Mouse (Mus musculus) liver, embryonic 13.5 days (tissue): ENCODE results near the gene Nudcd3. TPM values are rescaled to one million over a fixed set of nuclear protein-coding genes. Genes with fewer than 3 reads are reported as not detected.

Source experiments
- ATAC-seq: fragments of 200-750 bp; cut with Nextera tagmentation; 2 replicates; pipeline ENCODE4 v1.8.0; 2017; ENCODE audit warnings: low read depth, mild to moderate bottlenecking, moderate number of reproducible peaks, moderate library complexity
- DNase-seq: peaks from one replicate; pipeline ENCODE4 v3.0.0; 2022
- H3K27ac ChIP-seq: fragments of 300-500 bp; sonication (generic); 2 replicates; pipeline ENCODE4 v1.5.1; 2015; ENCODE audit warnings: moderate library complexity, mild to moderate bottlenecking, inconsistent platforms
- H3K27me3 ChIP-seq: fragments of 300-500 bp; sonication (generic); 2 replicates; pipeline ENCODE4 v1.6.1; 2015; ENCODE audit warnings: mild to moderate bottlenecking, inconsistent platforms
- H3K36me3 ChIP-seq: fragments of 300-500 bp; sonication (generic); 2 replicates; pipeline ENCODE4 v1.6.1; 2015; ENCODE audit warnings: mild to moderate bottlenecking, inconsistent platforms
- H3K4me1 ChIP-seq: fragments of 300-500 bp; sonication (generic); replicated peaks from 2 replicates; pipeline ENCODE4 v1.6.1; 2015; ENCODE audit warnings: inconsistent platforms
- H3K4me2 ChIP-seq: fragments of 300-500 bp; sonication (generic); 2 replicates; pipeline ENCODE4 v1.6.1; 2015; ENCODE audit warnings: inconsistent platforms, mild to moderate bottlenecking, moderate library complexity
- H3K4me3 ChIP-seq: fragments of 300-500 bp; sonication (generic); replicated peaks from 2 replicates; pipeline ENCODE4 v1.5.1; 2015; ENCODE audit warnings: mild to moderate bottlenecking, inconsistent platforms
- H3K9ac ChIP-seq: fragments of 300-500 bp; sonication (generic); 2 replicates; pipeline ENCODE4 v1.6.1; 2015; ENCODE audit warnings: mild to moderate bottlenecking, inconsistent platforms
- H3K9me3 ChIP-seq: fragments of 300-500 bp; sonication (generic); replicated peaks from 2 replicates; pipeline ENCODE4 v1.6.1; 2016; ENCODE audit warnings: inconsistent platforms
- WGBS: fragments of 180-500 bp; shearing (Covaris S2); methylation state at CpG from one replicate; pipeline ENCODE4 v1.1.7; 2015; ENCODE audit not compliant: insufficient replicate concordance; 5-methylcytosine and 5-hydroxymethylcytosine counted together
- polyA plus RNA-seq: library from polyadenylated mRNA; unstranded; fragments of >200 nt; fragmentation: Nextera tagmentation; extraction: Ambion mirVana; gene quantifications from 2 replicates; pipeline ENCODE4 v1.2.1, GENCODE M21; 2015

The Nudcd3 gene
- polyA plus RNA-seq, 1 experiment from 2014 or later = 15.9 TPM

DNA sequence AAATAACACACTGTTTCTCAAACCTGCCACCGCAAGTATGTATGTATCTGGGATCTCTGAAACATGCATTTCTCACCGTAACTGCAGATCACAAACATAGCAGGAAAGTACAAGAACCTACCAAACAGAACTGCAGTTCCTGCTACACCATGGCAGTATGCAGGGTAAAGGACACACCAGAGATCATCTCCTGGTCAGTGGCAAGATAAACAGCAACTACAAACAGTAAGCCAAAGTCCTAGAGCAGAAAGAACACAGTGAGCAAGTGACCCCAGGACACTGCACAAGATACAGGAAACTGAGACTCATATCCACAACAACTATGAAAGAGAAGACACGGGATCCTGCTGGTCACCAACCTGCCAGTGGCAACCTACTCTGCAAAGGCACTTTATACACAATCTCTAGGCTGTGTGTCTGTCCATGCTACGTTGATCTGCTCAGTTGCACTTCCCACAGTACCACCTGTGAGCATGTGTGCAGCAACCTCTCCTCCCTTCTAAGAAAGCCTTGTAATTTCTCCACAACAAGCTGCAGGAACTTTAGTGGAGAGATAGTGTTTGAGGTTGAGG is 40.4 kb downstream of the Nudcd3 start:
- DNase-seq = no peak
- Histone ChIP-seq H3K9me3 (no peaks in the 10 kb centered on the region), H3K27ac (peak overlapping the region; percentile 29; the same call in 1 of the 2 replicates), H3K4me3 (no peak overlapping the region), H3K4me1 (peaks cover 41% of the 10 kb centered on the region), H3K36me3 (no peaks in the 10 kb centered on the region), H3K9ac (no peak overlapping the region), H3K4me2 (no peak overlapping the region), H3K27me3 (no peaks in the 10 kb centered on the region)
- peak; percentile 53; the same call in 1 of the 2 replicates for ATAC-seq
- WGBS = 64% methylated on average over 4 of the region's 4 CpGs

DNA sequence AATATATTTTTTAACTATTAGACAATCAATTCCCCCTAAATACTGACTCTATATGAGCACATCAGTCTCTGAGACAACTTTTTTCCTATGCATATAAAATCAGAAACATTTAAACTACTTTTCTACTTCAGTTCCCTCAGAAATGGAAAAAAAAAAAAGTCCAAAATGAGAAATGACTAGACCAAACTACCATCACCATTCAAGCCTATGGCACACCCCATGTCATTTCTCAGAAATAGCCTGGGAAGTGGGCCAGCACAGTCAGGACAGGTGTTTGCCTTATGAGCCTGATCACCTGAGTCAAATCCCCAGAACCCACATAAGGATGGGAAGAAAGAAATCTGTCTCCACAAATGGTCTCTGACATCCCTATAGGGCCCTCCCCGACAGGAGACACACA is 41.7 kb downstream of the Nudcd3 start:
- H3K27ac ChIP-seq = no peak overlapping the region
- no peak overlapping the region for H3K4me2 ChIP-seq
- 71% methylated on average over 1 of the region's 1 CpGs for WGBS
- no peaks in the 10 kb centered on the region for H3K36me3 ChIP-seq
- H3K9me3 ChIP-seq = no peaks in the 10 kb centered on the region
- no peaks in the 10 kb centered on the region for H3K27me3 ChIP-seq
- no peak overlapping the region for H3K9ac ChIP-seq
- DNase-seq (no peak), ATAC-seq (no peak)
- H3K4me3 ChIP-seq = no peak overlapping the region
- peaks cover 47% of the 10 kb centered on the region for H3K4me1 ChIP-seq

DNA sequence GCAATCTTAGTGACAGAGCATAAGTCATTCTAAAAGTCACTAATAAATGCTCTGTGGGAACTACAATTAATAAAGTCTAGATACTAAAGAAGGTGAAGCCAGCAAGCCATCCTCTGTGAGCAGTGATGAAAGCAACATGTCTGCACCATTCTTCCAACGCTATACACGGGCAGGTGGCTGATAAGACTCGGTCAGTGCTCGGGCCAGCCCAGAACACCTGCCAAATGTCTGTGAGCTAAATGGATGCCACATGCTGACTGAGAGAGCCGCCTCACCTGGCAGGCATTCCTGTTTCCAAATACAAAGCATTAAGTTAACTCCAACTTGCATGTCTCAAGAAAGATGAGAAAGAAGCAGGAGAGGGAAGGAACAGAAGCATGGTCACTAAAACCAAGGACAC is 43.1 kb downstream of the Nudcd3 start:
- DNase-seq = no peak
- no peaks in the 10 kb centered on the region for H3K27me3 ChIP-seq
- no peak for ATAC-seq
- no peak overlapping the region for H3K9ac ChIP-seq
- H3K9me3 ChIP-seq = no peaks in the 10 kb centered on the region
- WGBS = 71% methylated on average over 5 of the region's 5 CpGs
- no peaks in the 10 kb centered on the region for H3K36me3 ChIP-seq
- H3K4me1 ChIP-seq = peaks cover 44% of the 10 kb centered on the region
- H3K4me2 ChIP-seq = no peak overlapping the region
- no peak overlapping the region for H3K27ac ChIP-seq
- no peak overlapping the region for H3K4me3 ChIP-seq

DNA sequence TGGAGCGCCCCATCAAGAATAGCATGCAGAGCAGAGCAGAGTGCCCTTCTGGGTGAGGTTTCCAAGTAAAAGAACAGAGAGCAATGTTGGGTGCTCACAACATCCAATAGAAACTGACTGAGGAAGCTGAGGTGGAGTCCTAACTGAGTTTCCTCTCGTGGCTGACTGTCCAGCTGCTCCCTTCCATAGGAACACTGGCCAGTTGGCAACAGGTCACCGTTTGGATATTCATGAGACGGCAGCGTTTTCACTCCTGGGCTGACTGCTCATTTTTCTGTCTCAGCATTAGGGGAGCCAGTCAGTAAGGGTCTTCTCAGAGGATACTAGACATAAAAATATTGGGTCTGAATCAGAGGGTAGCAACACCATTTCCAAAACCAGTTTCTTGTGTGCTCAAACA is 43.6 kb downstream of the Nudcd3 start:
- Histone ChIP-seq H3K9me3 (no peaks in the 10 kb centered on the region), H3K4me1 (peaks cover 40% of the 10 kb centered on the region), H3K36me3 (no peaks in the 10 kb centered on the region), H3K27ac (no peak overlapping the region), H3K9ac (no peak overlapping the region), H3K27me3 (no peaks in the 10 kb centered on the region), H3K4me3 (no peak overlapping the region), H3K4me2 (no peak overlapping the region)
- DNase-seq (no peak), ATAC-seq (no peak)
- 76% methylated on average over 5 of the region's 5 CpGs for WGBS

DNA sequence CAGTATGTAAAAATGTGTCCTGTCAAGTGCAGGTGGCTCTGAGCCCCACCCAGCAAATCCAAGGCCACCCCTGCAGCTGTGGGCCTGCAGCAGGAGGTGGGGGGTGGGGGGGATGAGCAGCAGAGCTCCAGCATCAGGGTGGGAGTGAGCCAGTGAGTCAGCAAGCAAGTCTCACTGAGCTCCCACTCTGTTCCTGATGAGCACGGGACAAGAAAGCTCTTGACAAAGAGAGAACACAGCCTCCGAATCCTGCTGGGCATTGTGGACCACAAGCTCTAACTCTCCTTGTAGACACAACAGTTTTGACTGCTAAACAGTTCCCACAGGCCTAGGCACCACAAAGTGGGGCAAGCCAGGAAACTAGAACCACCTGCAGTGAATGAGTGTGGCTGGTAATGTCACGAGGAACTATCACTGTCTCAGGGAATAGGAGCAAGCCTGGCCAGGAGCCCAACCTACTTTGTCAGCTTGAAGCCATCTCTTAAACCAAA is 46.0 kb downstream of the Nudcd3 start:
- peaks cover 14% of the 10 kb centered on the region for H3K36me3 ChIP-seq
- WGBS = 55% methylated on average over 3 of the region's 3 CpGs
- no peak overlapping the region for H3K4me3 ChIP-seq
- DNase-seq (no peak), ATAC-seq (no peak)
- no peaks in the 10 kb centered on the region for H3K27me3 ChIP-seq
- peaks cover 25% of the 10 kb centered on the region for H3K4me1 ChIP-seq
- H3K4me2 ChIP-seq = no peak overlapping the region
- no peak overlapping the region for H3K27ac ChIP-seq
- H3K9ac ChIP-seq = no peak overlapping the region
- no peaks in the 10 kb centered on the region for H3K9me3 ChIP-seq

DNA sequence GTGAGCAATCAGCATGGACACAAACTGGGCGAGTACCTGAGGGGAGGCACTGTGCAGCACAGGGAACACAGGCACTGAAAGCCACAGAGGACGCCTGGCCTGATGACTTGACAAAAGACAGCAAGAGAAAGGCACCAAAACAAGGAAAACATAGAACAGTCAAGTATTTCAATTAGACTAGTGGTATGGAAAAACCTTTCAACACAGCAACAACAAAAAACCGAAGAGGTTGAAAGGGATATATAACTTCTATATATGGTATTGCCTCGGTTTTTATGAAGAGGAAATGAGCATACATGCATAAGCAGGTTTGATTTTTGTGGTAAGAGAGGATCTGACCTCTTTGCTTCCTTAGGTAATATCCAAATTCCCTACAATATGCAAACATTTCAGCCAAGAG is 47.4 kb downstream of the Nudcd3 start:
- Histone ChIP-seq H3K9ac (no peak overlapping the region), H3K4me2 (no peak overlapping the region), H3K4me1 (peaks cover 18% of the 10 kb centered on the region), H3K27ac (no peak overlapping the region), H3K9me3 (no peaks in the 10 kb centered on the region), H3K4me3 (no peak overlapping the region), H3K36me3 (peaks cover 23% of the 10 kb centered on the region), H3K27me3 (no peaks in the 10 kb centered on the region)
- ATAC-seq (no peak), DNase-seq (no peak)
- 59% methylated on average over 4 of the region's 4 CpGs for WGBS

DNA sequence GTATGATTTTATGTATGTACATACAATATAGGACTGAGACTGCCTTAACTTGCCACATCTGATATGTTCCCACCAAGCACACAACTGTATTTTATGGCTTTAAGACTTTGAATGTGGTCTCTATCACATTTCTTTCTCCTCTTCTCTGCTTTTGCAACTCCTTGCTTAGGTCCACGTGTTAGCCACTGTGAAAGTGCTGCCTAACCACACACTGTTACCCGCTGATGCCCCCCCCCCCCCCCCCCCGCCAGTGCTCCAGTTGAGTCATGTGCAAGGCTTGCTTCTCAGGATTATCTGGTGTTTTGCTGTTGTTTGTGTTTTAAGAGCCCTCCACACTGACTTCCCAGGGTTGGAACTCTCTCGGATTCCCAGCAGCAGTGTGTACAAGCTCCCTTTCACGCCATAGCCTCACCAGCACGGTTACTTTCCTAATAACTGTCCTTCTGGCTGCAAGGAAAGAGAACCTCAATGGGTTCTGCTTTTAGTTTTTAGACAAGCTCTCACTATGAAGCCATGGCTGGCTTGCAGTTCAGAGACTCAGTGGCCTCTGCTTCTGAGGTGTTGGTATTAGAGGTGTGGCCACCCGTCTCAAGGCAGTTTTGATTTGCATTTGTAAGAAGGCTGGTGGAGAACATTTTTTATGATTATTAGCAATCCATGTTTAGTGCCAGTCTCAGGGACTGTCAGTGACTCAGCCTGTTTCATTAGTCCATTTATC is 61.8 kb downstream of the Nudcd3 start:
- WGBS = 69% methylated on average over 6 of the region's 7 CpGs
- Histone ChIP-seq H3K4me3 (no peak overlapping the region), H3K9ac (no peak overlapping the region), H3K36me3 (peaks cover 13% of the 10 kb centered on the region), H3K27ac (no peak overlapping the region), H3K9me3 (no peaks in the 10 kb centered on the region), H3K27me3 (no peaks in the 10 kb centered on the region), H3K4me1 (no peaks in the 10 kb centered on the region), H3K4me2 (no peak overlapping the region)
- ATAC-seq (no peak), DNase-seq (no peak)

DNA sequence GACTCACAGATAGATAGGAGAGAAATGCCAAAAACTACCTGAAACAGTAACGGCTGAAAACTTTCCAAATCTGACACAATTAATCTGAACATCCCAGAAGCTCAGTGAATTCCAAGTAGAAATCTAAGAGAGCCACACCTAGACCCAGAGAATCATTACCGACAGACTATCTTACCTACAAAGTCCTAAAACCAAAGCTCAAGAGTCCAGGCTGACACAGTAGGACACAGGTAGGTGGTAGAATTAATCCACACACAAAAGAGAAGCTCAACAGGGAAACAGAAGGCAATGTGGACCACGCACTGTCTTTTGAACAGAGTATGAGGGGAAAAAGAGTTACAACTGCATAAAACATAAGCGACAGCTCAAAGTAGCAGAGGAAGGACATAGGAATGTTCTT is 67.3 kb downstream of the Nudcd3 start:
- no peaks in the 10 kb centered on the region for H3K9me3 ChIP-seq
- no peak overlapping the region for H3K27ac ChIP-seq
- H3K9ac ChIP-seq = no peak overlapping the region
- H3K27me3 ChIP-seq = no peaks in the 10 kb centered on the region
- DNase-seq (no peak), ATAC-seq (no peak)
- H3K36me3 ChIP-seq = no peaks in the 10 kb centered on the region
- no peaks in the 10 kb centered on the region for H3K4me1 ChIP-seq
- WGBS = 79% methylated on average over 4 of the region's 4 CpGs
- no peak overlapping the region for H3K4me3 ChIP-seq
- no peak overlapping the region for H3K4me2 ChIP-seq

DNA sequence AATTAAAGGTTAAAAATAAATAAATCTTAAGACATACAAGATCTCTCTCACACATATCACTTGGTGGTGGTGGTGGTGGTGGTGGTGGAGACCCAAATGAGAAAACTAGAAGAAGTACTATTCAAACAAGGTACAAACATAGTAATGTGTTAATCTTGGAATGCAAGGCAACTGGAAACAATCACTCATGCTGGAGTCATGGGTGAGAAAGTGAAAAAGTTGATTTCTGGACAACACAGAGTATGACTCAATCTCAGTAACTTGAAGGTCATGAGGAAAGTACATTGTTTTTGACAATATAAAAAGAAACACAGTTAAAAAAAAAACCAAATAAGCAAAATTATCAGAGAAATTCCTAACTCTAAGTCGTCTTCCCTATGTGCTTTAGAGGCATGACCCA is 69.6 kb downstream of the Nudcd3 start:
- Histone ChIP-seq H3K9ac (no peak overlapping the region), H3K36me3 (no peaks in the 10 kb centered on the region), H3K27me3 (no peaks in the 10 kb centered on the region), H3K27ac (no peak overlapping the region), H3K9me3 (no peaks in the 10 kb centered on the region), H3K4me1 (no peaks in the 10 kb centered on the region), H3K4me2 (no peak overlapping the region), H3K4me3 (no peak overlapping the region)
- ATAC-seq (no peak), DNase-seq (no peak)
- 58% methylated on average over 1 of the region's 1 CpGs for WGBS

DNA sequence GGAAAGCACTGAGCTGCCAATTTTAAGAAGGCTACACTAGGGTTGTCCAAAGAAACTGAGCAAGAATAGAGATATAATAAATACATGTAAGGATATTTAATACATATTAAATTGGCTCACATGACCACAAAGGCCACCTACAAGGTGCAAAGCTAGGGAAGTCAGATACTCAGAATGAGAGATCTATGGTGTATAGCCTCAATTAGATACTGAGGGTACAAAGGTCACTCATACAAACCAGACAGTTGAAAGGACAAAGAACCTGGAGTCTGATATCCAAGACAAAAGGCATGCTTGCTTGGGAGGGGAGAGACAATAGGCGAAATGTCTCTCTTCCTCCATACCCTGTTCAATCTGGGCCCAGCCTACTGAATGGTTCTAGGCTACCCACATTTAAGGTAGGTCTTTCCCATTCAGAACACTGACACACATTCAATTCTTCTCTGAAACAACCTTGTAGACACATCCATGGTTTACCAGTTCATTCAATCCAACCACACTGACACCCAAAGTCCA is 76.6 kb downstream of the Nudcd3 start:
- no peak for DNase-seq
- no peak overlapping the region for H3K4me3 ChIP-seq
- no peak overlapping the region for H3K4me2 ChIP-seq
- no peaks in the 10 kb centered on the region for H3K27me3 ChIP-seq
- H3K4me1 ChIP-seq = no peaks in the 10 kb centered on the region
- H3K36me3 ChIP-seq = peaks cover 8% of the 10 kb centered on the region
- H3K9me3 ChIP-seq = no peaks in the 10 kb centered on the region
- ATAC-seq = no peak
- H3K27ac ChIP-seq = no peak overlapping the region
- no peak overlapping the region for H3K9ac ChIP-seq
- 67% methylated on average over 1 of the region's 1 CpGs for WGBS

DNA sequence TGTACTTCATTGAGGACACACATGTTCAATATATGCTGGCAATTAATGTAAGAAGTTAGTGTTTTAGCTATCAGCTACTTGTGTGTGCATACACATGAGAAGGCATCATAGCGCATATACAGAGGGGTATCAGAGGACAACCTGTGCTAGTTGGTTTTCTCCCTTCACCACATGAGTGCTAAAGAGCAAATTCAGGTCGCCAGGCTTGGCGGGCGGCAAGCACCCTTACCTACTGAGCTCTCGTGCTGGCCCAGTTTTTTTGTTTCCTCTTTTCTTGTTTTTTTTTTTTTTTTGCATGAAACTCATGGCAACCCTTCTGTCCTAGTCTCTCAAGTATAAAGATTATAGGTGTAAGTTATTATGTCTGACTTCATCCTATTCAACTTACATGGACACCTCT is 77.6 kb downstream of the Nudcd3 start:
- DNase-seq (no peak), ATAC-seq (no peak)
- no peak overlapping the region for H3K4me2 ChIP-seq
- 72% methylated on average over 5 of the region's 5 CpGs for WGBS
- no peak overlapping the region for H3K4me3 ChIP-seq
- no peak overlapping the region for H3K27ac ChIP-seq
- H3K9ac ChIP-seq = no peak overlapping the region
- no peaks in the 10 kb centered on the region for H3K4me1 ChIP-seq
- H3K9me3 ChIP-seq = no peaks in the 10 kb centered on the region
- peaks cover 11% of the 10 kb centered on the region for H3K36me3 ChIP-seq
- H3K27me3 ChIP-seq = no peaks in the 10 kb centered on the region

DNA sequence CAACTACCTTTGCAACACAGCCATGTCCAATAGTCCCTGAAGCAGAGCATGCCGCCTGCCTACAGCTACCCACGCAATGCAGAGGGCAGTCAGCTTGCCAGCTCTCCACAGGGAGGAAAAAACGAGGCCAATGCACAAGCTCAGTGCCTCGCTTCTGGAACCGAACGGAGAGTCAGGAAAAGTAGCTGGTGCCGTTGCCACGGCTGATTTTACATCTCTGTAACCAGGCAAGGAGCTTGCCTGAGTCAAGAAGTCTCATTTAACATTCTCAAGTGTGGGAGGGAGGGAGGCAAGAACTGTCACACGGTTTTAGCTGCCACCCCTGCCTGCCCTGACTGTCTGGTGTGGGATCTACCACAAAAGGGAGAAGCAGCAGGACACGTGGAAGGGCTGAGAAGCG is 79.6 kb downstream of the Nudcd3 start:
- Histone ChIP-seq H3K9ac (no peak overlapping the region), H3K36me3 (peaks cover 15% of the 10 kb centered on the region), H3K9me3 (no peaks in the 10 kb centered on the region), H3K27me3 (no peaks in the 10 kb centered on the region), H3K27ac (no peak overlapping the region), H3K4me2 (no peak overlapping the region), H3K4me1 (no peaks in the 10 kb centered on the region), H3K4me3 (no peak overlapping the region)
- WGBS = 79% methylated on average over 11 of the region's 11 CpGs
- DNase-seq = no peak
- ATAC-seq = no peak
